Mouse (Mus musculus) cerebellum, adult 9-10 months (tissue): ENCODE measurements around the gene Xxylt1.

Experiments
- DNase-seq: peaks from one replicate; pipeline ENCODE4 v3.0.0; 2022

Xxylt1 gene

GRCm38 (mm10) chr16:30984826-30985545 lies 96.2 kb downstream of the Xxylt1 start:
- no peak for DNase-seq

DNA sequence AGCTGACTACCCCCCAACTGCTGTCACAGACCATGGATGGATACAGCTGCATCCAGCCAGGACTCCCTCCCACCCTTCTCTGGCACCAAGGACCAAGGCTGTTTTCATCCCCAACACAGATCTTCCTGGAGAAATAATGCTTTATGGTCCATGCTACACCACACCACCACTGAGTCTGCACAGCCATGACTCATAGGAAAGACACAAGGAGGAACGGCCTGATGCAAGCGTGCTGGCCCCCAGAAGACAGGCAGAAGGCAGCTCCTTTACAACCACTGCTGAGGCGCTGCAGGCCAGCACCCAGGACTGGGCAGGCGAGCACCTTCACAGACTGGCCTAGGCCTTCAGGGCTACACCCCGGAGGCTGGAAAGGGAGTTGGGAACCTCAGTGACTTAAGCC lies 97.1 kb downstream of the Xxylt1 start:
- no peak for DNase-seq

DNA sequence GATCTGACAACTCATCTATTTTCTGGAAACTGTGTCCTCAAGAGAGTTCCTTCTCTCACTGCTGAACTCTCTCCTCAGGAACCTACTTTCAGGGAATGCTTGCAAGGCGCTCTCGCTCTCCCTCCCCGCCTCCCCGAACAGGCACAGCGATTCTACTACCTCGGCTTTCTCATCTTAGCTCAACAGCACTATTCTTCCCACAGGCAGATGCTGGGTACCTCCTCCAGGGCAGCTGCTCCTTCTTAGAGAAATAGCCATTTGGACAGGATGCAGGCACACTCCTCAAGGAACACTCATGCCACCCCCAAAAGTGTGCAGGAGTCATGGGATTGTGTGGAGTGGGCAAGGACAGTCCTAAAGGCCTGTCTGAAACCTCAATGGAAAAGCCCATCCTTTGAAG lies 97.5 kb downstream of the Xxylt1 start:
- DNase-seq = no peak

DNA sequence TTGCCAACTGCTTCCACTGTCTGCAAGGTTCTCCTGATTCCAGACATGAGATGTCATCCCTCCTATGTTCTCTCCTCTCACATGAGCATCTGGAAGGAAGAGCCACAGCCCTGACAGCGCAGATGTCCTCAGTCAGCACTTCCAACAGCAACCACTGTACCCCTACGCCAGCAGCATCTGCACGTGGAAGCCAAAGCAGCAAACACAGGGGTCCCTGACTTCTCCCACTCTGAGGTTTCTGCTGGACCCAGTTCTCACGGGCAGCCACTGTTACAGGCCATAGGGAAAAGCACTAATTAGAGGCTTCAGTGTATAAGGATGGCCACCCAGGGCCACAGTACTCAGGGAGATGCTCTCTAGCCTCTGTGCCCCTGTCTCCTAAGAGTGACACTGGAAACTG lies 98.0 kb downstream of the Xxylt1 start:
- DNase-seq = no peak

- peak; percentile 90 for DNase-seq
These were observed 99.9 kb downstream of the Xxylt1 start for GRCm38 (mm10) chr16:30981345-30981744.

DNA sequence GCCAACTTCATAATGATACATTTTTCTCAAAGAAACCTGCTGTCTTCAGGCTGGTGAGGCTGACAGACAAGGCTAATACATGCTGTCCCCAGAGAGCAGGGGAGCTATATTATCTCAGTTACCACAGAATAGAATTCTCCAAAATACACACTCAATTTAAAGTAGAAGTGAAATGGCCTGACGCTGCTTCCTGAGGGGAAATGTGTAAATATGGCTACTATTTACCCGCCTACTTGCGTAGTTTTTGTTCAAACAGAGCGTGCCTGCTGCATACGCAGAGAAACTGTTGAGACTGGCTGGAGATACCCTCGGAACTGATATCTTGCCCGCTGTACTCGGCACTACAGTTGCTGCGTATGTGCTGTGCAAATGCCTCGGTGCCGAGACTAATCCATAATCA lies 101.3 kb downstream of the Xxylt1 start:
- DNase-seq = no peak

DNA sequence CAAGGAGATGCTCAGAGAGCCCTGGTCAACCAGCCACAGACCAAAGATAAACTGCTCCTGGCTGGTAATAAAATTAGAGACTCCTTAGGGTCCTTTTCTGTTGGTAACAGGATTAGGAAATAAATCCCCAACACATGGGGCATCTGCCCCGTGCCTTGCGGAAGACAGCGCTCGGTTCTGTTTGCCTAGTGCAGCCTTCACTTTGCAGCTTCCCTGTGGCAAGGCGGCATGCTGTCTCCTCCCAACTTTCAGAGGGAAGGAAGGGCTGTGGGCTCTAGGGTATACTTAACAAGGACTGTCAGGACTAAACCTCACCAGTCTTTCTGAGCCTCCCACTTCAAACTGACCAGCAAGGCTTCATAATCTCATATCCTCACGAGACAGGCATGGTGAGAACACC lies 103.5 kb downstream of the Xxylt1 start:
- DNase-seq = no peak

DNA sequence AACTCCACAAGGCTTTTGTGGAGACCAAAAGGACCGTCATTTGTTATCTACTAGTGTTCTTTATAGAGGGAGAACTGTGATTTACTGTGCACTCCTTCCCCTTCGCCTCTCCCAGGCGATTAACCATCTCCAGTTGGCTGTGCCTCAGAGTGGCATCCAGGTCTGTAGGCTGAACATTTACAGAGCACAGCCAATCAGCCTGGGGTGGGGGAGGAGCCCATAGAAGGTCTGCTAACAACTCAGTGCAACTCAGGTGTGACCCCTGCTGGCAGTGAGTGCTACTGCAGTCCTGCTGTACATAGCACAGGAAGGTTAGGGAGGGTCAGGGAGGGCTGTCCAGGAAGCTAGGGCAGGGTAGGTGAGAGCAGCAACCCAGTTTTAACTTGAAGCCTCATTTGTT lies 104.0 kb downstream of the Xxylt1 start:
- peak; percentile 93 for DNase-seq

GRCm38 (mm10) chr16:30974549-30974948 lies 106.7 kb downstream of the Xxylt1 start:
- no peak for DNase-seq

GRCm38 (mm10) chr16:30973416-30973815 lies 107.8 kb downstream of the Xxylt1 start:
- no peak for DNase-seq

DNA sequence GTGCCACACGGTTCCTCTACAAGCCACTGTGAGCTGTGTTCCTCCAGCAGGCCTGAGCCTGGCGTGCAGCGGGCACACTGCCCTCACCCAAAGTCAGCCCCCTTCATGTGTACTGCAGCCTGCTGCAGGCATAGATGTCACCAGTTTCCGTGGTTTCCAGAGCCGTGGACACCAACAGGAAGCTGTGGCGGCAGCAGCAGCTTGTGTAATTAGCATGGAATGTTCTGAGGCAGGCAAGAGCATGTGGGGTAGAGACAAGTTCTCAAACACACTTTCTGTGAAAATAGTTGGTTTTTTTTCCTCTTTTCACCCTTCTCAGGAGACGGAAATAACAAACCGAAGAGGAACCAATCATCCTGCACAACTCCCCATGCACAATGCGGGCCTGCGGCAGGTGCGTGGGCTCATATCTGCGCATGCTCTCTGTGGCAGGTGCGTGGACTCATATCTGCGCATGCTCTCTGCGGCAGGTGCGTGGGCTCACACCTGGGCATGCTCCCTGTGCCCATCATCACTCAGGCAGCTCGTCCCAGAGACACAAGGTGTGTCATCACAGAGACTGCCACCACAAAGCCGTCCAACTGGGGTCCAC lies 109.2 kb downstream of the Xxylt1 start:
- DNase-seq = no peak

DNA sequence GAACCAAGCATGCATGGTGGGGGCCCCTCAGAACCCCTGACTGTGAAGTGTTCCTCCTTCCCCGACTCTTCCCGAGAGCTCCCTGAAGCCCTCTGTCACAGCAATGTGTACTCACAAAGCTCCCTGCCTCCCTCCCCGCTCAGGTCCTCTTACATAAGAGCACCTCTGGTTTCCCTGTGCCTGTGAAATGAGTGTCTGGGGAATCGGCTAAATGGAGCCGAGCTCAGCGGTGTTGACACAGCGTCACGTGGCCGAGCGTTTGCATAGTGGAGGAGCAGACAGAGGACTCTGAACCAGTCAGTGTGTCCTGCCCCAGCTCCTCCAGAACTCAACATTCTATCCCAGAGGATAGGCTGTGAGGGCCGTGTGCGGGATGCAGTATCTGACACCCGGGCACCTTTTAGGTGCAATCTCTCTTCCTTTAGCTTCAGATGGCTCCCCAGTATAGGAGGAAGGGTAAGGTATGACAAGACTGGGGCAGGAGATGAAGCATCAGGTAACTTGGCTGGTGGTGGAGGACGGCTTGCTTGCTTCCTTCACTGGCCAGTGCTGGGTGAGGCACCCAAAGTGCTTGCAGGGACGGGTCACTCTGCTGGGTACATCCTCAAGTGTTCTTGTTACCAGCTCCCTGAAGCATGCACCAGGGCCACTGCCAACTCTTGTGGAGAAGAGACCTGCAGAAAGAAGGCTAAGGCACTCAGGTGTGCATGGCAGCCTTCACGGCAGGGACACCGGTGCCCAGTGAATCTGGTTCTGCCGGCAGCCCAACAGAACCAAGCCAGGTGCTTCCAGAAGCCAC lies 111.8 kb downstream of the Xxylt1 start:
- DNase-seq = no peak

DNA sequence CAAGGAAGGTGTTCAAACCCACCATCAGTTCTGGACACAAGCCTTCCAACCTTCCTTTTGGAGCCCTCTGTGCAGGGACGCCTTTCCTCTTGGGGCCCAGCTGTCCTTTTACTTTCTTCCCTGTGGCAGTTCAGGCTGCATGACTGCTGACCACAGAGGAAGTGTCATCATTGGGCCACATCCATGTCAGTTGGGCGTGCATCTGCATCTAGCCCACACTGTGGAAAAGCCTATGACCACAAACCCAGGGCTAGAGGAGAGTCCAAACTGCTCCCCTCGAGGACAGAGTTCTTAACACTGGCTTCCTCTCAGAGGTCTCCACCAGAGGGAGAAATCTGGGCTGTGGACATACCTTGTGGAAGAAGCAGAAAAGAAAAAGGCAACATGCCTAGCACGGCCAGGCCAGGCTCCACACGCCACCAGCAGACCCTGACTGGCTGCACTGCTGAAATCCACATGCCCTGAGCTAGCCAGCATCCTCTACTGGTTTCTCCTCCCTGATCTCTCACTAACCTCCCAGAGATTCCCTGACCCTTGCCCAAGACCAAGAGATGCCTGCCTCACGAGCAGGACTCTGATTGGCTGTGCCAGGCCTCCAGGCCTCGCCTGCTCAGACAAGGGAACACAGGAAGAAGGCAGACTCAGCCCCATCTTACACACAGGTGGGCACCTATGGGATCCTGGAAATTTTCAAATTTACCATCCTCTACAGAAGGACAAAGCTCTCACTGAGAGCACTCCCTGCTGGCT lies 112.7 kb downstream of the Xxylt1 start:
- no peak for DNase-seq

DNA sequence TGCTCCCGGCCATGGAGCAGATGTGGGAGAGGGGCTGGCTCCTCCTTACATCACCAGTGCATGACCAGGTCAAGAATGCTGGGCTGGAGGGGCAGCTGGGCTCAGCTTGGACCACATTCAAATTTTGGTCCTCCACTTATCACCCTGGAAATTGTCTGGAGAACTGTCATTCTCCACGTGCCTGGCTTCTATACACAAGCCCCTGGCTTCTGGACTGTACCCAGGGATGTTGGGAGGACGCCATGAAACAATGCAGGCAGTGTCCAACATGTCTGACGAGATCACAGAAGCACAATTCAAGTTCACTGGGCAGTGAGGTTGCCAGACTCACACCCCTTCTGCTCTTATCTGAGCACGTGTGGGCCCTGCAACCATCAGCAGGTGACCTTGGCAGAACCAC lies 114.5 kb downstream of the Xxylt1 start:
- no peak for DNase-seq

GRCm38 (mm10) chr16:30964891-30965290 lies 116.3 kb downstream of the Xxylt1 start:
- no peak for DNase-seq

GRCm38 (mm10) chr16:30964411-30964810 lies 116.8 kb downstream of the Xxylt1 start:
- DNase-seq = no peak

GRCm38 (mm10) chr16:30962515-30962914 lies 118.7 kb downstream of the Xxylt1 start:
- DNase-seq = no peak

DNA sequence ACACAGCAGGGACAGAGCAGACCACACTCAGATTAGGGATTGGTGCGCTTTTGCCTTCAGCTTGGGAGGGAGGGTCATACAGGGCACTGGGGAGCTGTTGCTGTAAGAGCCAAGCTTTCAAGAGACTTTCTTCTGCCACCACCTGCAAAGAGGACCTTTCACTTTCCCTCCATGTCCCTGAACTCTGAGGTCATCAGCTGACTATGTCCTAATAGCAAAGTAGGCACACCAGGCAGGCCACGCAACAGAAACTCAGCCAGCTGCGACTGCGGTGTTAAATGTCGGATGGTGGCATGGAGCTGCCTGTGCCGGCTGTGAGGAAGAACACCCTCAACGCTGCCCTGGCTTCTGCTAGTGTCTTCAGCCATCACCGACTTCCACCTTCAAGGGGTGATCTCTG lies 120.1 kb downstream of the Xxylt1 start:
- DNase-seq = no peak

DNA sequence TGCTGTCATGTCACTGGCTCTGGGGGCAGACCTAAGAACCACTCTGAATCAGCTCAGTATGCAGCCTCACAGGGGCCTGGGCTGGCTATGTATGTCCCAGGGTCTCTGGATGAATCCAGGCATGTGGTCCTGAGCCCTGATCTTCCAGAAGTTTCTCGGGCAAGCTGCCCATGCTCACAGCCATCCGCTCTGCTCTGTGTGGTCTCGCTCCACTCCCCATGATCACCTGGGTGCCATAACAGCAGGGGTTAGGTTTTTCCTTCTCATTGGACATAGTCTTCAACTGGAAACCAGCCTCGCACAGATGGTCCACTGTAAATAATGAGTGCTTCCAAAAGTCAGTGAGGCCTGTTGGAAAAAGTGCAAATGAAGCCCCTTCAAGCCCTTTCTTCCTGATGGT lies 121.0 kb downstream of the Xxylt1 start:
- DNase-seq = no peak

DNA sequence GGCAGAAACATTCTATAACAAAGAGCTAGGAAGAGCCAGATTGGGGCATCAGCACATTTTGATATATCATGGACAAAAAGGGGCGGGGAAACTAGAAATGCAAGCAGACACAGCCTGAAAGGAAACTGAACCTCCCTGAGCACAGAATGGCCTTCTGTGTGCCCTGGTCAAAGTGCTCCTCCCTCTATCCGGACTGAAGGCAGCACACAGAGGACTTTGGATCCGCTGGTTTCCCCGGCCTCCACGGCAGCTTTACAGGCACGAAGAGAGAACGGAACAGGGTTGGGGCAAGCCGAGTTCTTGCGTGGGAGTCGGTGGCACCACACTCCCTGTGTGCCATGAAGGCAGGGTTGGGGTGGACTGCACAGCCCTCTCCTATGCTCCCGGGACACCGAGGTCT lies 121.5 kb downstream of the Xxylt1 start:
- DNase-seq = no peak

GRCm38 (mm10) chr16:30956141-30956540 lies 125.1 kb downstream of the Xxylt1 start:
- no peak for DNase-seq

DNA sequence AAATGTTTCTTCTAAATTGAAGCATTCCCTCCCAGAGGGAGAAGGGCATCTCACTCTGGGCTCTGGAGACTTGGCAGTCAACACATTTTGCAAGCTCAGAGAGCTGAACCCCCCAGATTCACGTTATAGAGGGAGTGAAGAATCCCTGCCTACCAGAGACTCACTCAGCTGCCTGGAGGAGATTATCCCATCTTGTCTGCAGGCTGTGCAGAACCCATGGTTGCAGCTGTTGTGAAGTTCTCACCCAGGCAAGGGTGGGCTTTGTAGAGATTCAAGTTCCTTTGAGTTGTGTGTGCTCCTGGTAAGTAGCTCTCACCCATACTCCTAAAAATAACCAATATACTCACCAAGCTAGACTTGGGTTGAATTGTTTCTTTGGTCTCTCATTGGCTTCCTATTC lies 132.6 kb downstream of the Xxylt1 start:
- no peak for DNase-seq

- DNase-seq = no peak
These were observed 133.0 kb downstream of the Xxylt1 start for GRCm38 (mm10) chr16:30948216-30948615.
